Mouse (Mus musculus) liver, postnatal 0 days (tissue): ENCODE measurements around the gene Snrnp27. TPM values are rescaled to one million over a fixed set of nuclear protein-coding genes. Genes with fewer than 3 reads are reported as not detected.

Source experiments
- ATAC-seq: fragments of 200-750 bp; cut with Nextera tagmentation; 2 replicates; pipeline ENCODE4 v1.8.0; 2017; ENCODE audit warnings: mild to moderate bottlenecking, moderate library complexity
- DNase-seq: peaks from one replicate; pipeline ENCODE4 v3.0.0-alpha.2; 2016
- H3K27ac ChIP-seq: fragments of 300-500 bp; sonication (generic); 2 replicates; pipeline ENCODE4 v1.5.1; 2014; ENCODE audit warnings: antibody characterized with exemption, moderate library complexity, mild to moderate bottlenecking, low read depth
- H3K27me3 ChIP-seq: fragments of 300-500 bp; sonication (generic); 2 replicates; pipeline ENCODE4 v1.6.1; 2014; ENCODE audit warnings: low read length, control low read depth, mixed read lengths; ENCODE audit not compliant: insufficient read depth
- H3K36me3 ChIP-seq: fragments of 300-500 bp; sonication (generic); replicated peaks from 2 replicates; pipeline ENCODE4 v1.6.1; 2014; ENCODE audit warnings: mild to moderate bottlenecking, control low read depth, low read length, moderate library complexity, mixed read lengths; ENCODE audit not compliant: insufficient read depth
- H3K4me1 ChIP-seq: fragments of 300-500 bp; sonication (generic); 2 replicates; pipeline ENCODE4 v1.6.1; 2014; ENCODE audit warnings: antibody characterized with exemption, mild to moderate bottlenecking, control low read depth; ENCODE audit not compliant: insufficient read depth
- H3K4me2 ChIP-seq: fragments of 300-500 bp; sonication (generic); 2 replicates; pipeline ENCODE4 v1.6.1; 2014; ENCODE audit warnings: low read depth, mild to moderate bottlenecking, low read length, moderate library complexity, mixed read lengths
- H3K4me3 ChIP-seq: fragments of 300-500 bp; sonication (generic); 2 replicates; pipeline ENCODE4 v1.5.1; 2014; ENCODE audit warnings: low read depth, low read length
- H3K9ac ChIP-seq: fragments of 300-500 bp; sonication (generic); replicated peaks from 2 replicates; pipeline ENCODE4 v1.6.1; 2014; ENCODE audit warnings: mild to moderate bottlenecking, moderate library complexity
- H3K9me3 ChIP-seq: fragments of 300-500 bp; sonication (generic); 2 replicates; pipeline ENCODE4 v1.6.1; 2016; ENCODE audit warnings: mild to moderate bottlenecking, control low read depth, low read length, mixed read lengths
- CTCF ChIP-seq: sonication (generic); IDR thresholded peaks from 2 replicates; pipeline ENCODE4 v1.5.1; 2016; ENCODE audit warnings: antibody characterized with exemption, low read depth
- EP300 ChIP-seq: IDR thresholded peaks from 2 replicates; pipeline ENCODE4 v1.6.1; 2016; ENCODE audit warnings: antibody characterized with exemption, low read depth, mild to moderate bottlenecking
- WGBS: fragments of 180-500 bp; shearing (Covaris S2); extraction: QIAGEN DNeasy Blood & Tissue Kit; methylation state at CpG from one replicate; pipeline ENCODE4 v1.1.7; 2014; ENCODE audit not compliant: insufficient replicate concordance; 5-methylcytosine and 5-hydroxymethylcytosine counted together
- polyA plus RNA-seq: library from polyadenylated mRNA; unstranded; fragments of >200 nt; fragmentation: Nextera tagmentation; extraction: Ambion mirVana; gene quantifications from 2 replicates; pipeline ENCODE4 v1.2.1, GENCODE M21; 2015

Gene Snrnp27
- polyA plus RNA-seq: 40.5 and 41.1 TPM in 2 replicates

- TF ChIP-seq EP300 (peak; percentile 68), CTCF (no peak)
Measured at GRCm38 (mm10) chr6:86683872-86684654, at the start of gene Snrnp27. Gene Snrnp27, minus strand, starts transcription at chr6:86684522.

DNA sequence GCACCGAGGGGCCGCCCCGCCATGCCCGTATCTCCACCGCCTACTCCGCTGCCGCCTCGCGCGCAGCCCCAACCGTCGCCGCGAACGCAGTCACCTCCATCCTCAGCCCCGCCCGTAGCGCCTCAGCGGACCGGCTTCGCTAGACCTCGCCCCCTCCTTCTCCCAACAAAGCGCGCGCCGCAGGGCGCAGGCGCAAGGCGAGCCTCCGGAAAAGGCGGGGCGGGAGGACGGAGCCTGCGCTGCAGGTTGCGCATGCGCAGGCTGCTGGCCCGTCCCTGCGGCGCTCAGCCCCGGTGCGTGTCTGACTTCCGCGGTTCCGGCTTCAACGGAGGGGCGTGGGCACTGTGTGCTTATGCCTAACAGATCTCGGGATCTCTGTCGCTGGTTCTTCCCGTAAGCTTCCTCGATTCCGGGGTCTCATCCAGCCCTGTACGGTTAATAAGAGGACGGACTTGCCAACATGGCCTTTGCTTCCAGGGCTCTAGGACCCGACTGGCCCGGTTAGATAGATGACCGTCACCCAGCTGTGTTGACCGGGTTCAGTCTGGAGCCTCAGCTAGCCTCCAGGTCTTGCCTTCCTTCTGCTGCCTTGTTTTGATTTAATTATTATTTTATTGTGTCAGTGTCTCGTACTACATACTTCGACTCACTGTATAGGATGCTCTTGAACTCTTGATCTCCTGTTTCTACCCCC is 49.0 kb upstream of the Snrnp27 start, which contains the start of gene Gmcl1:
Gene Gmcl1 (minus strand): TSS at position 201 of the 694 bp plus-strand sequence.
- H3K9me3 ChIP-seq: no peaks in the 10 kb centered on the region
- H3K9ac ChIP-seq: peak within 1 kb of the TSS; percentile 79
- H3K4me2 ChIP-seq: peak within 1 kb of the TSS; percentile 92
- H3K36me3 ChIP-seq: 0 out of 2 replicates have a peak, but pooled peaks cover 3% of the 10 kb centered on the region
- ATAC-seq (peak; percentile 98), DNase-seq (peak; percentile 97)
- WGBS: under 1% methylated on average over 51 of the region's 59 CpGs
- H3K4me1 ChIP-seq: 0 out of 2 replicates have a peak, but pooled peaks cover 2% of the 10 kb centered on the region
- H3K27me3 ChIP-seq: no peaks in the 10 kb centered on the region
- peak within 1 kb of the TSS; percentile 82 for H3K4me3 ChIP-seq
- TF ChIP-seq CTCF (no peak), EP300 (no peak)
- peak within 1 kb of the TSS; percentile 66 for H3K27ac ChIP-seq

More at GRCm38 (mm10) chr6:86683872-86684654, at the start of gene Snrnp27:
- peak; percentile 95 for DNase-seq
- peak; percentile 99 for ATAC-seq
- peak within 1 kb of the TSS; percentile 83 for H3K4me3 ChIP-seq
- peak within 1 kb of the TSS; percentile 92 for H3K4me2 ChIP-seq
- H3K27me3 ChIP-seq: no peaks in the 10 kb centered on the region
- H3K27ac ChIP-seq: peak within 1 kb of the TSS; percentile 93
- 2% methylated on average over 36 of the region's 36 CpGs for WGBS
- H3K9me3 ChIP-seq: no peaks in the 10 kb centered on the region
- peaks cover 8% of the 10 kb centered on the region for H3K4me1 ChIP-seq
- H3K36me3 ChIP-seq: peaks cover 27% of the 10 kb centered on the region
- peak within 1 kb of the TSS; percentile 94 for H3K9ac ChIP-seq

DNA sequence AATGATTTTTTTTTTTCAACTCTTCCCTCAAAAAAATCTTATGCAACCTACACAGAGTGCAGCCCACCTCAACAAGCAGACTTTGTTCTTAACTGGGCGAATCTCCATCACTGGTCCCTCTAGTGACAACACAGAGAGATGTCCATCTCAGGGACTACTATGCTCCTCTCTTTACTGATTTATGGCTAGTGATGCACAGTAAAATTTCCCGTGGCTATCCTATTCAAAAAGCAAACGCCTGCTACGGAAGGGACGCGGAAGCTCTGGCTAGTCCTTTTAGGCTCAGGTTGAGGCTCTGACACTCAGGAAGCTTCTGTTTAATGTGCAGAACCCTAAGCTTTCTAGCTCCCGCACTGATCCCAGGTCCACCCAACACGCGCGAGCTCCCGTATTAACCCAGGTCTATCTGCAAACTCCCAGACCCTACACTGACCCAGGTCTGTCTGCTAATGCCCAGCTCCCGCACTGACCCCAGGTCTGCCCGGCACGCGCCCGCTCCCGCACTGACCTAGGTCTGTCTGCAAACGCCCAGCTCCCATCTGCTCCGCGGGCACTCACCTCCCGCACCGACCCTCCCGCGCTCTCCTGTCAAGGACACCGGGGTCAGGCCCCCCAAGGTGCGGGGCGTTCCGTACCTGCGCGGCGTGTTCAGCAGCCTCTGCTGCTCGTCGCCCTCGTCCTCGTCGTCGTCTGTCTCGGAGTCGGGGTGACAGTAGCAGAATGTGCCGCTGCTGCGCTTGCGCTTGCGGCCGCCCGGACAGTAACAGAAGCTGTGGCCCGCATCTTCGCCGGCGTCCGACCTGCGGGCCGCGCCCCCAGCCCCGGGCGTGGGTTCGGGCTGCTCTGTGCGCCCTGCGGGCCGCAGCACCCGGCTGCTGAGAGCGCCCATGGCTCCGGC is 48.2 kb upstream of the Snrnp27 start:
- Histone ChIP-seq H3K9me3 (no peaks in the 10 kb centered on the region), H3K27ac (peak overlapping the region; percentile 66), H3K27me3 (no peaks in the 10 kb centered on the region), H3K36me3 (0 out of 2 replicates have a peak, but pooled peaks cover 3% of the 10 kb centered on the region), H3K9ac (peak overlapping the region; percentile 79), H3K4me2 (peak overlapping the region; percentile 92), H3K4me3 (peak overlapping the region; percentile 82), H3K4me1 (0 out of 2 replicates have a peak, but pooled peaks cover 2% of the 10 kb centered on the region)
- DNase-seq: peak; percentile 55
- no peak; the same call in 1 of the 2 replicates for ATAC-seq
- under 1% methylated on average over 59 of the region's 62 CpGs for WGBS
- TF ChIP-seq CTCF (no peak), EP300 (no peak)

- Histone ChIP-seq H3K27me3 (no peaks in the 10 kb centered on the region), H3K4me1 (no peaks in the 10 kb centered on the region), H3K36me3 (0 out of 2 replicates have a peak, but pooled peaks cover 4% of the 10 kb centered on the region), H3K4me3 (no peak overlapping the region), H3K27ac (no peak overlapping the region), H3K9me3 (no peaks in the 10 kb centered on the region), H3K9ac (no peak overlapping the region), H3K4me2 (no peak overlapping the region)
- WGBS: 83% methylated on average over 5 of the region's 5 CpGs
- no peak for DNase-seq
- TF ChIP-seq EP300 (no peak), CTCF (no peak)
- no peak for ATAC-seq
Measured at GRCm38 (mm10) chr6:86728711-86729110, 44.4 kb upstream of the Snrnp27 start.

GRCm38 (mm10) chr6:86721977-86722376 is 37.7 kb upstream of the Snrnp27 start:
- WGBS: 83% methylated on average over 3 of the region's 3 CpGs

More at GRCm38 (mm10) chr6:86721977-86722376, 37.7 kb upstream of the Snrnp27 start:
- no peak overlapping the region for H3K27ac ChIP-seq
- ATAC-seq: no peak
- peaks cover 4% of the 10 kb centered on the region; the same call in 1 of the 2 replicates for H3K36me3 ChIP-seq
- H3K9ac ChIP-seq: no peak overlapping the region
- no peak for TF ChIP-seq CTCF
- no peak for TF ChIP-seq EP300
- H3K4me1 ChIP-seq: no peaks in the 10 kb centered on the region
- DNase-seq: no peak
- H3K27me3 ChIP-seq: no peaks in the 10 kb centered on the region
- no peaks in the 10 kb centered on the region for H3K9me3 ChIP-seq
- no peak overlapping the region for H3K4me3 ChIP-seq
- no peak overlapping the region for H3K4me2 ChIP-seq
